Mouse (Mus musculus): Measurements from ENCODE around the gene Irs3.

DNA sequence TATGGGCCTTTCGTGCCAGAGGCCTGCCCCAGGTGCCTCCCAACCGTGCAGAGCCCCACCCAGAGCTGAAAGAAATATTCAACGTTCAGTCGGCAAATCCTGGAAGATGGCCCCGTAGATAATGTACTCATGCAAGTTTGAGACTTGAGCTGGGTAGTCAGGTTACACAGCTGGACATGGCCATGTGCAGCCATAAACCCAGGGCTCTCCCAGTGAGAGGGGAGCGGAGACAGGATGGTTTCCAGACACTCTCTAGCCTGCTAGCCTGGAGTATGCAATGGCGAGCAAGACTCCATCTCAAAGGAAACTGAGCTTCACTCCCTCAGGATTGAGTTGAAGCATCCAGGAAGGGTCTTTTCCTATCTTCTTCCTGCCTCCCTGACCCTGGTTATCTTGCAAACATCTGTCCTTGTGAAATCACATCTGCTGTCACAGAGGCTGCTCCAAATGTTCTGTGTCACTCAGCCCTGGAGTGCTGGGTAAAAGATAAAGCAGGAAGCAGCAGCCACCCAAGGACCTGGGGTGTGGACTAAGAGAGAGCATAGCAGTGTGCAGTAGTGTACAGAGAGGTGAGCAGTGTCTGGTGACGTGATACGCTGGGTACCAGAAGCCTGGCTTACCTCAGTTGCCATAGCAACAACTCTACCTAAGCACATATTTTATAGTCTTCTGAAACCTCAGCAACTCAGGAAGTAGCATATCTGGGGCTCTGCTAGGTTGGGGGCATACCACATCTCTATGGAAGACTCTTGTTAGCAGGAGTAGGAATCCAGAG, 2.5 kb upstream of the Irs3 start:
- TF ChIP-seq CTCF (IDR thresholded peaks at IDR 0.05; ENCODE audit: extremely low read depth, insufficient read length, insufficient replicate concordance, low read depth, low read length): no peak
- no peak for TF ChIP-seq POLR2A (IDR thresholded peaks at IDR 0.05; ENCODE audit: low read depth, low read length)

Measured in small intestine, adult 2 months (tissue).